Mouse (Mus musculus) gastrocnemius, postnatal 25 days (tissue): ENCODE data around the gene Rpn1. TPM values are rescaled to one million over a fixed set of nuclear protein-coding genes. Genes with fewer than 3 reads are reported as not detected.

Experiments used
- DNase-seq: peaks from one replicate; pipeline ENCODE4 v3.0.0; 2022
- total RNA-seq, 2 experiments: library from RNA; stranded (reverse); gene quantifications; 1 replicate in 1 of 2; 2 replicates in 1 of 2; pipeline ENCODE4 v1.2.3; 2021

The Rpn1 gene
- total RNA-seq, 2 experiments from 2014 or later = 67.1 to 71.0 TPM

GRCm38 (mm10) chr6:88065116-88065515 lies 19.2 kb upstream of the Rpn1 start:
- DNase-seq = peak; percentile 57

- no peak for DNase-seq
These were observed 18.3 kb upstream of the Rpn1 start for GRCm38 (mm10) chr6:88065968-88066367.

GRCm38 (mm10) chr6:88067722-88068121 lies 16.6 kb upstream of the Rpn1 start:
- DNase-seq = no peak

DNA sequence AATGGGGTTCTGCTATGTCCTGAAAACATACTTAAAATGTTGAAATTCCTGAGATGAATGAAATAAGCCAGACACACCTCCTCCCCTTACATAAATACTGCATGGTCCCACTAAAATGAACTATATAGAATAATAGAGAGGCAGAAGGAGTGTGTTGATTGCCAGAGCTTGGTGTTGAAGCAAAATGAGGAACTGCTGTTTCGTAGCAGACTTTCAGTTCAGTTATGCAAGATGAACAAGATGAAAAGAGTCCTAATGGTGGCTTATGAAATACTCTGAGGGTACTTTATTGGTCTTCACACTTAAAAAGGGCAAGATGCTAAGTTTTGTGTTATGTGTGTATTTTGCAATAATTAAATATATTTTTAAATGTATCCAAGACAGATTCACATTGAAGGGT lies 15.5 kb upstream of the Rpn1 start:
- no peak for DNase-seq

GRCm38 (mm10) chr6:88070468-88070867 lies 13.8 kb upstream of the Rpn1 start:
- no peak for DNase-seq

DNA sequence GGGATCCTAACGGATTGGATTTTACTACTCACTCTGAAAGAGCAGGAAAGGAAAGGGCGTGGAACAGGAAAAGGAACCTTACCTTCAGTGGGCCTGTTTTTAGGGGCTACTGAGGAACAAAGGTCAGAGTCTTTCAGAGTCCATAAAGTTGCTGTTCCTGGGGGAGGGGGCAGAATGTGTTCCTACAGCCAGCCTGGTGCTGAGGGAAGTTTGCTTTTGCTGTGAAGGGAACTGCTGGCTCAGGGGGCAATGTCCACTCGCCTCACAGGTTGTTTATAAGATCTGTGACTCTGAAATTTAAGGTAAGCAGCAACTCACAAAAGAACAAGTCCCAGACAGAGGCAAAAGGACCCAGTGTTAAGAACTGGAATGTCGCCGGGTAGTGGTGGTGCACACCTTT lies 13.1 kb upstream of the Rpn1 start:
- no peak for DNase-seq

- DNase-seq = peak; percentile 94
These were observed 9.3 kb upstream of the Rpn1 start for GRCm38 (mm10) chr6:88074752-88075554.

DNA sequence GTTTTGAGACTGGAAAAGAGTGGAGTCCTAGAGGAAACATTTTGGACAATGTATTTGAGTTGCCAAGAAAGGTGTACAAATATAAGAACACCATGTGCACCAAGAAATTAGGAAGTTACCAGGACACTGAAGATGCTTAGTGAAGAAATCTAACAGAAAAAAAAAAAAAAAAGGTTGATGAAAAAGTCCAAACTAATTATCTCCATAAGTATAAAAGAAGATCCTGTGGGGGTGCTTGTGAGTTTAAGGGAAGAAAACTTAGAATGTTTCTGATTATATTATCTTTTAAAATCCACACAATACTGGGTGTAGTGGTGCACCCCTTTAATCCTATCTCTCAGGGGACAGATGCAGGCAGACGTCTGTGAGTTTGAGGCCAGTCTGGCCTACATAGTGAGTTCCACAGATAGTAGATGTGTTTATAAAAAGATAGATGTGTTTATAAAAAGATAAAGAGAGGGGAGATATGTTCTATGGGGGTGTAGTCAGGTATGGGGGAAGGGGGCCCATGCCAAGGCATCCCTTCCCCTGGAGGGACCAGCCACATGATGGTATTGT lies 8.2 kb upstream of the Rpn1 start:
- DNase-seq = no peak

DNA sequence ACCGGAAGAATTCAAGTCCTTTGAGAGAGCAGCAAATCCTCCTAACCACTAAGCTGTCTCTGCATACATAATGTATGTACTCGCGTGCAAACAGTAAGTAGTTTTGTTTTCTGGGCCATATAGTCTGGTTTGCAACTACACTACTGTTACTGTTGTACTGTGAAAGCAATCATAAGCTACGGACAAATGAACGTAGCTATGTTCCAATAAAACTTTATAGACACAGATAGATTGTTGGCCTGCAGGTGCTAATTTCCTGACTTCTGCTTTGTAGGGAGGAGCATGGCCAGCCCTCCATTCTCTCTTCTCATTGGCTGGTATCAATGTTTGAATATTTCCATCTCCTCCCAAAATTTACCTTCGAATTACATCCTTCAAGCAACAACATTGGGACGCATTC lies 1.2 kb upstream of the Rpn1 start:
- no peak for DNase-seq

GRCm38 (mm10) chr6:88083672-88084071 lies 610 bp upstream of the Rpn1 start:
- no peak for DNase-seq

DNA sequence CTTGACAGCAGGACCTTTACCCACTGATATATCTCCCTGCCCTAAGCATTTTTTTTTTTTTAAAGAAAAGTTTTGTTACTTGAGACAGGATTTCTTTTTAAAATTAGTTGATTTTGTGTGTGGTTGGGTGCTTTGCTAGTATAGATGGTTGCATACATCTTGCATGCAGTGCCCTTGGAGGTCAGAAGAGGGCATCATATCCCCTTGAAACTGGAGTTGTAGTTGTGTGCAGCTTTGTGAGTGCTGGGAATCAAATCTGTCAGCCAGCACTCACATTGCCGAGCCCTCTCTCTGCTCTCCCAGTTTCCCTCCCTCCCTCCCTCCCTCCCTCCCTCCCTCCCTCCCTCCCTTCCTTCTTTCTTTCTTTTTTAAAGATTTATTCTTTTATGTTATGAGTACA lies 4.7 kb downstream of the Rpn1 start:
- no peak for DNase-seq

DNA sequence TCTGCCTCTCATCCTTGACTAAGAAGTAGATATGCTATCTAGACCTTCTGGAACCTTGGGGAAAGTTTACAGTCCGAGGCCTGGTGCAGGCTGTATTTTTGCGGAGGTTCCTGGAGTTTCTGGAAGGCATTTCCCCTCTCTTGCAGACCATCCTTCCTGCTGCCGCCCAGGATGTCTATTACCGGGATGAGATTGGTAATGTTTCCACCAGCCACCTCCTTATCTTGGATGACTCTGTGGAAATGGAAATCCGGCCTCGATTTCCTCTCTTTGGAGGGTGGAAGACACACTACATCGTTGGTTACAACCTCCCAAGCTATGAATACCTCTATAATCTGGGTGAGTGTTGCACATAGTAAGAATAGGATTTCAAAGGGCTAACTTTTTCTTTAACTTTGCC lies 11.1 kb downstream of the Rpn1 start:
- no peak for DNase-seq

DNA sequence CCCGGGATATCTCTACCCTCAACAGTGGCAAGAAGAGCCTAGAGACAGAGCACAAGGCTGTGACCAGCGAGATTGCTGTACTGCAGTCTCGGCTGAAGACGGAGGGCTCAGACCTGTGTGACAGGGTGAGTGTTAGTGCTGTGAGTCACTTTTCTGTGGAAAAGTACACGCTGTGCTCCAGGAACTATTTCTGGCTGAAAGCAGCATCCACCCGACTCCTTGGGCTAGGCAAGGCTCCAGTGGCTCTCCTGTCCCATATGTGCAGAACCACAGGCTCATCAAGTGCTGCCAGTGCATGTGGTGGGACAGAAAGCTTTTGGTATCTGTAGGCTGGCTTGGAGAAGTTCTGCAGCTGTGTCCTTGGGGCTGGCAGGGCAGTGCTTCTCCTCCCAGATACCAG lies 17.8 kb downstream of the Rpn1 start:
- no peak for DNase-seq

GRCm38 (mm10) chr6:88105783-88106611 lies 21.7 kb downstream of the Rpn1 start:
- peak; percentile 85 for DNase-seq

GRCm38 (mm10) chr6:88106612-88107123 lies 22.4 kb downstream of the Rpn1 start:
- DNase-seq = no peak

- DNase-seq = no peak
These were observed 23.6 kb downstream of the Rpn1 start for GRCm38 (mm10) chr6:88107661-88108535.

- DNase-seq = no peak
These were observed 28.9 kb downstream of the Rpn1 start for GRCm38 (mm10) chr6:88113139-88113538.

GRCm38 (mm10) chr6:88114414-88114813 lies 30.1 kb downstream of the Rpn1 start:
- no peak for DNase-seq

- DNase-seq = no peak
These were observed 32.3 kb downstream of the Rpn1 start for GRCm38 (mm10) chr6:88116347-88117183.

GRCm38 (mm10) chr6:88117184-88117575 lies 32.9 kb downstream of the Rpn1 start:
- no peak for DNase-seq

GRCm38 (mm10) chr6:88119309-88119708 lies 35.0 kb downstream of the Rpn1 start:
- no peak for DNase-seq
